Mouse (Mus musculus) hindbrain, embryonic 12.5 days (tissue): Measurements from ENCODE around the gene Slc25a14. TPM values are rescaled to one million over a fixed set of nuclear protein-coding genes. Genes with fewer than 3 reads are reported as not detected.

Experiments used
- ATAC-seq: fragments of 200-750 bp; cut with Nextera tagmentation; 2 replicates; pipeline ENCODE4 v1.8.0; 2017; ENCODE audit warnings: moderate TSS enrichment; ENCODE audit not compliant: low FRiP score
- H3K27ac ChIP-seq: fragments of 300-500 bp; sonication (generic); 2 replicates; pipeline ENCODE4 v1.5.1; 2016; ENCODE audit warnings: mild to moderate bottlenecking
- H3K27me3 ChIP-seq: fragments of 300-500 bp; sonication (generic); 2 replicates; pipeline ENCODE4 v1.6.1; 2016; ENCODE audit warnings: mild to moderate bottlenecking
- H3K36me3 ChIP-seq: fragments of 300-500 bp; sonication (generic); 2 replicates; pipeline ENCODE4 v1.6.1; 2016; ENCODE audit warnings: mild to moderate bottlenecking
- H3K4me1 ChIP-seq: fragments of 300-500 bp; sonication (generic); 2 replicates; pipeline ENCODE4 v1.6.1; 2016
- H3K4me2 ChIP-seq: fragments of 300-500 bp; sonication (generic); replicated peaks from 2 replicates; pipeline ENCODE4 v1.6.1; 2016; ENCODE audit warnings: mild to moderate bottlenecking
- H3K4me3 ChIP-seq: fragments of 300-500 bp; sonication (generic); 2 replicates; pipeline ENCODE4 v1.5.1; 2016; ENCODE audit warnings: mild to moderate bottlenecking
- H3K9ac ChIP-seq: fragments of 300-500 bp; sonication (generic); 2 replicates; pipeline ENCODE4 v1.6.1; 2016; ENCODE audit warnings: mild to moderate bottlenecking, moderate library complexity
- H3K9me3 ChIP-seq: fragments of 300-500 bp; sonication (generic); replicated peaks from 2 replicates; pipeline ENCODE4 v1.6.1; 2016; ENCODE audit warnings: mild to moderate bottlenecking
- WGBS: fragments of 180-500 bp; shearing (Covaris S2); methylation state at CpG from one replicate; pipeline ENCODE4 v1.1.7; 2016; 5-methylcytosine and 5-hydroxymethylcytosine counted together
- polyA plus RNA-seq: library from polyadenylated mRNA; unstranded; fragments of >200 nt; fragmentation: Nextera tagmentation; extraction: Ambion mirVana; gene quantifications from 2 replicates; pipeline ENCODE4 v1.2.1, GENCODE M21; 2016

The Slc25a14 gene
- polyA plus RNA-seq: 26.9 and 32.3 TPM in 2 replicates

DNA sequence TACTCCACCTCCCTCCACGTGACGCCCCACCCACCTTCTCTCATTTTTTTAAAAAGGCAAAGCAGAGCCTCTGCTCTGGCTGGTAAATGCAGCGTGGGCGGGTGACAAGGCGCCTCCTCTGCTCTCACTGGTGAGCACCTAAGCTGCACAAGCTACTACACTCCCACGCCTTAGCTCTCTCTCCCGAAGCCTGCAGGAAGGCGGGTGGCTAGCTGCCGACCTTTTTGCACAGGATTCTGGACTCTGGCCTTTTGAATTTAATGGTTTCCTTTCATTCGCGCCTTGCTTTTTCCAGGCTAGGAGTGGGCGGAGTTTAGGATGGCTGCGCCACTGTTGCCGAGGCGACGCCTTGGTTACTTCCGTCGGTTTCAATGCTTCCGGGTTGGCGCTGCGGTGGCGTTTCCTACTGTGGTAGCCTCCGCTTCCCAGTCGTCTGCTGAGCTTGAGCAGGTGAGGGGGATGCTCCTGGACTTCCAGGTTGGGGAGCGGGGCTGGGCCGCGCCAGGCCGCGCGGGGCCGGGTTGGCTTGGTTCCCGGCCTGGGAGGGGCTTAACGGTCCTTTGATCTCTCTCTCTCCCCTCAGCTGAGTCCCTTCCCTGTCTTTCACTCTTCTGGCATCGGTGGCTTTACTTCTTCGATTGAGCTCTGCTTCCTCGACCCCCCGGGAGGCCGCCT, at the start of gene Slc25a14:
TSS of gene Slc25a14 (plus strand) at position 35 of the 675 bp plus-strand sequence.
- peak within 1 kb of the TSS; percentile 84 for H3K27ac ChIP-seq
- H3K4me1 ChIP-seq: no peaks in the 10 kb centered on the region
- H3K4me3 ChIP-seq: peak within 1 kb of the TSS; percentile 52
- H3K36me3 ChIP-seq: no peaks in the 10 kb centered on the region
- H3K9ac ChIP-seq: peak within 1 kb of the TSS; percentile 57
- ATAC-seq: peak; percentile 97
- WGBS: 19% methylated on average over 38 of the region's 38 CpGs
- no peaks in the 10 kb centered on the region for H3K9me3 ChIP-seq
- peak within 1 kb of the TSS; percentile 54 for H3K4me2 ChIP-seq
- H3K27me3 ChIP-seq: no peaks in the 10 kb centered on the region

DNA sequence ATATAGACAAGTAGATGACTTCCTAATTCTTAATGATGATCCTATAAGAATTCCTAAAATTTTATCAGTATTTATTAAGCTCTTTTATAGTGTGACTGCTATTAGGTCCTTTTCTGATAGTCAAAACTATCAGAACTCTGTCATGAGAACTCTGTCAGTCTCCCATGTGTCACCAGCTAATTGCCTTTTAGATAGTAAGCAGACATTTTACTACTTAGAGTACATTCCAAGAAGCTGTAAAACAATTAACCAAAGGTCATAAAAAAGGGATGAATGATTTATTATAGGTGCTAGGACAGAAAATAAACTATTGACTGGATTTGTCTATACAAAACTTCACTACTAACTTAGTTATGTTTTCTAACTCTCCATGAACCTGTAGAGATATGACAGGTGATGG, 39.9 kb upstream of the Slc25a14 start:
- no peaks in the 10 kb centered on the region for H3K27me3 ChIP-seq
- H3K27ac ChIP-seq: no peak overlapping the region
- no peak for ATAC-seq
- no peaks in the 10 kb centered on the region for H3K9me3 ChIP-seq
- H3K4me1 ChIP-seq: no peaks in the 10 kb centered on the region
- no peak overlapping the region for H3K9ac ChIP-seq
- H3K4me2 ChIP-seq: no peak overlapping the region
- 0 out of 2 replicates have a peak, but pooled peaks cover 16% of the 10 kb centered on the region for H3K36me3 ChIP-seq
- H3K4me3 ChIP-seq: no peak overlapping the region

DNA sequence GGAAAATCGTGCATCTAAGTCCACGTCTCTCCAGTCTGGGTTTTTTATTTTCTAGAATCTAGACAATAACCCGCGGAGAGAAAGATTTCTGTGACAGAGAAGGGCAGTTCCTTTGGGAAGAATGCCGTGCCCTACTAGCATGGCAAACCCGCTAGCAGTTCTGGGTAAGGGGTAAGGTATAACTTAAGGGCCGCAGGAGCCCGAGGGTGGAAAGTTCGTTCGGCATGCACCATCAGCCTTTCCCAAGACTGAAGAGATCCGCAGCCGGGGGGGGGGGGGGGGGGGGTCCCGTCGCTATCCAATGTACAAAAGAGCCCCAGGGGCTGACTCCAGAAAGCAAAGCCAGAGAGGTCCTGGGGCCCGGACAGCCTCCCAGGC, 29.5 kb upstream of the Slc25a14 start:
- peak overlapping the region; percentile 59 for H3K4me3 ChIP-seq
- ATAC-seq: peak; percentile 72
- H3K27ac ChIP-seq: peak overlapping the region; percentile 90
- peak overlapping the region; percentile 40 for H3K4me2 ChIP-seq
- WGBS: 22% methylated on average over 12 of the region's 15 CpGs
- peak overlapping the region; percentile 79 for H3K9ac ChIP-seq
- H3K27me3 ChIP-seq: no peaks in the 10 kb centered on the region
- no peaks in the 10 kb centered on the region for H3K4me1 ChIP-seq
- H3K9me3 ChIP-seq: no peaks in the 10 kb centered on the region; the same call in 1 of the 2 replicates
- H3K36me3 ChIP-seq: peaks cover 11% of the 10 kb centered on the region; the same call in 1 of the 2 replicates

DNA sequence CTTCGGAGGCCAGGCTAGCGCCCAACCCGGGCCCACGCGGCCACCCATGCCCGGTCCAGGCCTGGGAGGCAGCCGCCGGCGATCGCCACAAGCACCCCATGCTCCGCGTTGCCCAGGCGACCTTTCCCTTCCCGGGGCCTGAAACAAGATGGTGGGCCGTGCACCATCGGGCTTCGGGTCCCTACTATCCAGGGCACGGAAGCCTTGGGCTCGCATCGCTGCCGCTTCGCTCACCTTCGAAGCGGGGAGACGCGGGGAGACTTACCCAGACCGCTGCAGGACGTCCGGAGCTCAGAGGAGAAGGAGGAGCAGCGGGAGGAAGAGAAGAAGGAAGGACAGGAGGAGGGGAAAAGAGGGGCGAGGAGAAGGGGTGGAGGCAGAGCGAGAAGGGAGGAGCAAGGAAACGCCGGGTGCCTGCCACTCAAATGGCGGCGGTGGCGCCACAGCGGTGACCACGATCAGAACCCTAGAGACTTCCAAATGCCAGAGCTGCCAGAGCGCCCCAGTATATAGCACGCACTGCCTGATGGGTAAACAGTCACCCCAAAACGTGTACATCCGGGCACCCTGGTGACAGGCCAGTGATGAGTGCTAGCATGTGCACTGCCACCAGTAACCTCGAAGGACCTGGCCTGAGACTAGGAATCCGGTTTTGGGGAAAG, 29.0 kb upstream of the Slc25a14 start, which contains the start of gene Zfp280c:
TSS of gene Zfp280c (minus strand) at position 406 of the 662 bp plus-strand sequence.
- H3K27me3 ChIP-seq: no peaks in the 10 kb centered on the region
- no peaks in the 10 kb centered on the region for H3K4me1 ChIP-seq
- H3K36me3 ChIP-seq: peaks cover 11% of the 10 kb centered on the region; the same call in 1 of the 2 replicates
- peak within 1 kb of the TSS; percentile 40 for H3K4me2 ChIP-seq
- no peaks in the 10 kb centered on the region; the same call in 1 of the 2 replicates for H3K9me3 ChIP-seq
- WGBS: 12% methylated on average over 39 of the region's 45 CpGs
- ATAC-seq: peak; percentile 92
- H3K4me3 ChIP-seq: peak within 1 kb of the TSS; percentile 59
- H3K9ac ChIP-seq: peak within 1 kb of the TSS; percentile 79
- H3K27ac ChIP-seq: peak within 1 kb of the TSS; percentile 90

DNA sequence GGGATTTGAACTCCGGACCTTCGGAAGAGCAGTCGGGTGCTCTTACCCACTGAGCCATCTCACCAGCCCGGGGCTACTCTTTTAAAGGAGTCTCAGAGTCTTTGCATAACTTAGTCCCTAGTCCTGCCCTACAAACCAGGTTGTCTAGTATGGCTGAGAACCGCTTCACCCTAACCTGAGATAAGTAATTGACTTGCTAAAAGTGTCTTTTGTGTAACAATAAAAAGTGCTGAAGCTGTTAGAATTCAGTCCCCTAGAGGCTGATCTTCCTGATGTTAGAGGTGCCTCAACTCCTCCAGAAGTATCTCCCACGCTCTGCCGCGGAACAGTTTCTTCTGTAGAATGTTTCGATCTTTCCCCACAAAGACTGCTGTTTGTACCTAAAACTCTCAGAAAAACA, 27.2 kb upstream of the Slc25a14 start:
- Histone ChIP-seq H3K36me3 (peaks cover 1% of the 10 kb centered on the region; the same call in 1 of the 2 replicates), H3K27me3 (no peaks in the 10 kb centered on the region), H3K27ac (no peak overlapping the region), H3K4me3 (no peak overlapping the region), H3K9ac (no peak overlapping the region), H3K9me3 (no peaks in the 10 kb centered on the region; the same call in 1 of the 2 replicates), H3K4me1 (no peaks in the 10 kb centered on the region), H3K4me2 (no peak overlapping the region)
- no peak for ATAC-seq
- 82% methylated on average over 9 of the region's 9 CpGs for WGBS

DNA sequence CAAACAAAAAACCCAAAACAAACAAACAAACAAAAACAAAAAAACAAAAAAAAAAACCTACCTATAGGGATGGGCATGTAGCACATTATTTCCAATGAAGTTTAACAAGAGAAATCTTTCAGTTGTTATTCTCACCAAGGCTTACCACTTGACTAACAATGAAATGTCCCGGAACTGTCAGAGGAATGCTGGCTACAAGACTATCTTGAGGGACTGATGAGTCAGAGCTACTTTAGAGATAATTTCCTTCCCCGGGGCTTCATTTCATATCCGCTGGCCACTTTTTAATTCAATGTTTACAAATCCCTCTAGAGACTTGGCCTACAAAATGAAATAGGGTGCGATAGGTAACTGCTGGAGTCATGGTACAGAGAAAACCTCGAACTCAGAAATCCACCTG, 26.3 kb upstream of the Slc25a14 start:
- H3K9ac ChIP-seq: no peak overlapping the region
- 87% methylated on average over 5 of the region's 5 CpGs for WGBS
- H3K4me3 ChIP-seq: no peak overlapping the region
- no peak overlapping the region for H3K27ac ChIP-seq
- H3K4me1 ChIP-seq: no peaks in the 10 kb centered on the region
- no peak for ATAC-seq
- H3K9me3 ChIP-seq: no peaks in the 10 kb centered on the region; the same call in 1 of the 2 replicates
- no peak overlapping the region for H3K4me2 ChIP-seq
- H3K36me3 ChIP-seq: no peaks in the 10 kb centered on the region
- H3K27me3 ChIP-seq: no peaks in the 10 kb centered on the region

DNA sequence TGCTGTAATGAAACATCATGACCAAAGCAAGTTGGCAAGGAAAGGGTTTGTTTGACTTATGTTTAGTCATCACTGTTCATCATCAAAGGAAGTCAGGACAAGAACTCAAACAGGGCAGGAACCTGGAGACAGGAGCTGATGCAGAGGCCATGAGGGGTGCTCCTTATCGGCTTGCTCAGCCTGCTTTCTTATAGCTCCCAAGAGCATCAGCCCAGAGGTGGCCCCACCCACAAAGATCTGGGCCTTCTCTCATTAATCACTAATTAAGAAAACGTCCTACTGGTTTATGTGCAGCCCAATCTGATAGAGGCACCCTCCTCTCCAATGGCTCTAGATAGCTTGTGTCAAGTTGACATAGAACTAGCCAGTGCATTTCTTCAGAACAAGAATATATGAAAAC, 18.3 kb upstream of the Slc25a14 start:
- no peaks in the 10 kb centered on the region for H3K36me3 ChIP-seq
- WGBS: 73% methylated on average over 2 of the region's 2 CpGs
- no peak overlapping the region for H3K27ac ChIP-seq
- ATAC-seq: no peak
- H3K4me3 ChIP-seq: no peak overlapping the region
- H3K9ac ChIP-seq: no peak overlapping the region
- H3K4me2 ChIP-seq: no peak overlapping the region
- no peaks in the 10 kb centered on the region for H3K27me3 ChIP-seq
- no peaks in the 10 kb centered on the region for H3K4me1 ChIP-seq
- no peaks in the 10 kb centered on the region for H3K9me3 ChIP-seq

DNA sequence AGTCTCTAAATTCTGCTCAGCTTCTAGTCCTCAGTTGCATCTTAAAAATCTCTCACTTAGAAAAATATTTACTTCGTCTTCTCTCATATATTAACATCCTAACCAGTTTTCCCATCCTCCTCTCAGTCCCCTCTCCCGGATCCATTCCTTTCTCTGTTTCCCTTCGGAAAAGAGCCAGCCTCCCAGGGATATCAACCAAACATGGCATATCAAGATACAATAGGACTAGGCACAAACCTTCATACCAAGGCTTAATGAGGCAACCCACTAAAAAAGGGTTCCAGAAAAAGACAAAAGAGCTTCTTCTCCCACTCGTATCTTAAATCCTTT, 199 bp upstream of the Slc25a14 start:
- WGBS: 20% methylated on average over 4 of the region's 4 CpGs
- peak overlapping the region; percentile 54 for H3K4me2 ChIP-seq
- peak overlapping the region; percentile 84 for H3K27ac ChIP-seq
- peak overlapping the region; percentile 57; the same call in 1 of the 2 replicates for H3K9ac ChIP-seq
- no peaks in the 10 kb centered on the region for H3K36me3 ChIP-seq
- H3K4me1 ChIP-seq: no peaks in the 10 kb centered on the region
- H3K9me3 ChIP-seq: no peaks in the 10 kb centered on the region
- no peaks in the 10 kb centered on the region for H3K27me3 ChIP-seq
- H3K4me3 ChIP-seq: peak overlapping the region; percentile 52
- peak; percentile 51; the same call in 1 of the 2 replicates for ATAC-seq

DNA sequence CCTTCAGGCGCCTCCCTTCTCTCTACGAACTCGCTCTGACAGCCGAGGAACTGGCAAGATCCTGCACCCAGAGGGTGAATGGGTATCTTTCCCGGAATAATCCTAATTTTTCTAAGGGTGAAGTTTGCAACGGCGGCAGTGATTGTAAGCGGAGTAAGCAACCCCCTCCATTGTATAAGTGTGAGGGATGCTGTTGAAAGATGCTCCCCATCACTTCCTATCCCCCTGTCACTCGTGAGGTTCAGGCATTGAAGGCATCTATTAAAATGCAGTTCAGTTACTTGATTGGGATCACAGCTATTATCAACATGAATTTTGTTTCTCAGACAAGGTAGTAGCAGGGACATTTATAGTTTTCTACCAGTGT, 824 bp downstream of the Slc25a14 start:
- Histone ChIP-seq H3K36me3 (no peaks in the 10 kb centered on the region), H3K4me3 (peak overlapping the region; percentile 52), H3K9me3 (no peaks in the 10 kb centered on the region), H3K27ac (peak overlapping the region; percentile 84), H3K27me3 (no peaks in the 10 kb centered on the region), H3K9ac (peak overlapping the region; percentile 57), H3K4me2 (peak overlapping the region; percentile 54), H3K4me1 (no peaks in the 10 kb centered on the region)
- 28% methylated on average over 9 of the region's 9 CpGs for WGBS
- ATAC-seq: no peak; the same call in 1 of the 2 replicates

DNA sequence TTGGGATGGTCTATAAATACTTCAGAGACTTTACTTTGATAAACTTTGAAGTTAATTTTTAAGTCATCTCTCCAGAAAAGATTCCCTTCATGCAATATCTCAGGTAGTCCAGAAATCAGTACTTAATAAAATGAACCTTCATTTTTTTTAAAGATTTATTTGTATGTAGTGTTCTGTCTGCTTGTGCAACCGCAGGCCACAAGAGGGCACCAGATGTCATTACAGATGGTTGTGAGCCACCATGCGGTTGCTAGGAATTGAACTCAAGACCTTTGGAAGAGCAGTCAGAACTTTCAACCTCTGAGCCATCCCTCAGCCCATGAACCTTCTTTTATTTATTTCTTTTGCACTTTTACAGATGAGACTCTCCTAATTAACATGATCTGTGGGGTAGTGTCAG, 13.8 kb downstream of the Slc25a14 start:
- no peaks in the 10 kb centered on the region for H3K27me3 ChIP-seq
- peaks cover 5% of the 10 kb centered on the region; the same call in 1 of the 2 replicates for H3K36me3 ChIP-seq
- no peaks in the 10 kb centered on the region for H3K9me3 ChIP-seq
- H3K4me1 ChIP-seq: no peaks in the 10 kb centered on the region
- no peak overlapping the region for H3K27ac ChIP-seq
- H3K4me2 ChIP-seq: no peak overlapping the region
- 48% methylated on average over 2 of the region's 2 CpGs for whole genome bisulfite sequencing
- H3K9ac ChIP-seq: no peak overlapping the region
- ATAC-seq: no peak
- H3K4me3 ChIP-seq: no peak overlapping the region

DNA sequence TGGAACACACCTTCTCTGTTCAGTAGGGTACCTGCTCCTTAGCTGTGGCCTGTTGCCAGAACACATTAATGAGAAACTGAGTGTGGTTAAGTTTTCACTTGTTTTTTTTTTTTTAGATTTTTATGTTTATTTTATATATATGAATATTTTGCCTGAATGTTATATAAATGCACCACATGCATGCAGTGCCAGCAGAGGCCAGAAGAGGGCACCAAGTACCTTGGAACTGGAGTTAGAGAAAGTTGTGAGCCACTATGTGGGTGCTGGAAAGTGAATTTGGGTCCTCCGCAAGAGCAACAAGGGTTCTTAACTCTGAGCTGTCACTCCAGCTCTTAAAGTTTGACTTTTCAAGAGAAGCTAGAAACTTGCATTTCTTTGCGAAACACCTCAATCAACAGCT, 20.9 kb downstream of the Slc25a14 start:
- no peaks in the 10 kb centered on the region for H3K9me3 ChIP-seq
- 0 out of 2 replicates have a peak, but pooled peaks cover 2% of the 10 kb centered on the region for H3K36me3 ChIP-seq
- no peak for ATAC-seq
- H3K4me1 ChIP-seq: no peaks in the 10 kb centered on the region
- 88% methylated on average over 2 of the region's 2 CpGs for WGBS
- no peak overlapping the region for H3K9ac ChIP-seq
- no peak overlapping the region for H3K4me2 ChIP-seq
- H3K27me3 ChIP-seq: no peaks in the 10 kb centered on the region
- no peak overlapping the region for H3K27ac ChIP-seq
- no peak overlapping the region for H3K4me3 ChIP-seq

DNA sequence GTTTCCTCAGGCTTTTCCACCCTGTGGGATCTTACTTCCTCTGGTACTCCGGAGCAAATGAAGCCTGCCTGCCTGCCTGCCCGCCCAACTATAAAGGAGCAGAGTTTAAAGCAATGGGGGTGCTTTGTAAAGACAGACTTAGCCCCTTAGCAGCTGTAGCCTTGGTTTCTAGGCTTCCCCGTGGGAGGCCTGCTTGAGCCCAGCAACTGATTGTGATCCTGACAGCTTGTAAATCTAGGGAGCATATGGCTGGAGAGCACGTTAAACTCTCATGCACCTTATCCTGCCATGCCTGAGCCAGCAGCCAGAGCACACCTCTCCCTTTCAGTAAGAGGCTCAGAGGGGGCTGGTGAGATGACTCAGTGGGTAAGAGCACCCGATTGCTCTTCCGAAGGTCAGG, 43.6 kb downstream of the Slc25a14 start:
- no peak overlapping the region for H3K4me3 ChIP-seq
- H3K9me3 ChIP-seq: no peaks in the 10 kb centered on the region
- H3K9ac ChIP-seq: no peak overlapping the region
- no peaks in the 10 kb centered on the region for H3K27me3 ChIP-seq
- no peaks in the 10 kb centered on the region for H3K4me1 ChIP-seq
- no peaks in the 10 kb centered on the region for H3K36me3 ChIP-seq
- ATAC-seq: no peak
- 22% methylated on average over 6 of the region's 6 CpGs for WGBS
- no peak overlapping the region for H3K4me2 ChIP-seq
- no peak overlapping the region for H3K27ac ChIP-seq
